In genomic region chr13:109646597-109647232, GRCm38 (mm10) we compare ENCODE assay signal across 15 mouse cellular contexts.
DNase-seq lines count a peak whose midpoint lies in the region; ATAC-seq and TF ChIP-seq lines count a peak whose summit lies in the region.
"Had no signal": no experiment of that assay in that cellular context is flagged by ENCODE, and none has a peak within 500 bp of the region (broad histone marks: within the 10 kb centered on the region; RNA-seq: fewer than 3 reads in every experiment).

No protein-coding gene starts in this region.

- no peak for ATAC-seq in forebrain, embryonic 12.5 days (ENCODE audit: low FRiP score)
- ATAC-seq in forebrain, embryonic 14.5 days: no peak
- no peak for ATAC-seq in midbrain, embryonic 12.5 days (ENCODE audit: low FRiP score, low read depth)
- no peak for ATAC-seq in midbrain, postnatal 0 days (ENCODE audit: low FRiP score)
- no peak for ATAC-seq in embryonic facial prominence, embryonic 11.5 days (replicated peaks; ENCODE audit: insufficient number of reproducible peaks, low FRiP score, low TSS enrichment, low read depth)
- peak; percentile 56 for ATAC-seq in megakaryocyte, adult 5-6 weeks (ENCODE audit: poor library complexity, severe bottlenecking)
- ATAC-seq in forebrain, embryonic 15.5 days (replicated peaks): no peak
- ATAC-seq: intestine, embryonic 15.5 days had no signal

- no peak for DNase-seq in forebrain, embryonic 14.5 days (ENCODE audit: low spot score)
- no peak for DNase-seq in midbrain, postnatal 0 days (ENCODE audit: low spot score)
- peak; percentile 60 for DNase-seq in embryonic facial prominence, embryonic 11.5 days (ENCODE audit: low spot score)
- DNase-seq in kidney, postnatal 25 days: no peak
- DNase-seq: adrenal gland, postnatal 36 days; cerebellum, adult 11 months; heart, adult 11 months had no signal

- 0 out of 2 replicates have a peak overlapping the region, but pooled peaks have one; percentile 3 for H3K27ac ChIP-seq in forebrain, embryonic 12.5 days
- no peak overlapping the region for H3K27ac ChIP-seq in forebrain, embryonic 14.5 days (ENCODE audit: low read depth, low read length)
- H3K27ac ChIP-seq in midbrain, embryonic 12.5 days (replicated peaks): 0 out of 2 replicates have a peak overlapping the region, but pooled peaks have one; percentile 16
- no peak overlapping the region for H3K27ac ChIP-seq in midbrain, postnatal 0 days (ENCODE audit: low read depth, low read length)
- H3K27ac ChIP-seq in embryonic facial prominence, embryonic 11.5 days (replicated peaks; ENCODE audit: low read depth, low read length): no peak overlapping the region
- no peak overlapping the region for H3K27ac ChIP-seq in forebrain, embryonic 15.5 days (replicated peaks)
- H3K27ac ChIP-seq: intestine, embryonic 15.5 days; kidney, postnatal 0 days; limb, embryonic 12.5 days had no signal

- H3K9ac ChIP-seq in forebrain, embryonic 12.5 days: no peak overlapping the region
- no peak overlapping the region for H3K9ac ChIP-seq in forebrain, embryonic 14.5 days (ENCODE audit: low read length)
- no peak overlapping the region for H3K9ac ChIP-seq in midbrain, embryonic 12.5 days (replicated peaks)
- H3K9ac ChIP-seq in midbrain, postnatal 0 days (replicated peaks; ENCODE audit: low read length, poor library complexity, severe bottlenecking): no peak overlapping the region
- no peak overlapping the region for H3K9ac ChIP-seq in embryonic facial prominence, embryonic 11.5 days (replicated peaks; ENCODE audit: low read length)
- no peak overlapping the region for H3K9ac ChIP-seq in forebrain, embryonic 15.5 days (replicated peaks)
- H3K9ac ChIP-seq: intestine, embryonic 15.5 days; limb, embryonic 12.5 days had no signal

- no peak overlapping the region for H3K4me3 ChIP-seq in forebrain, embryonic 12.5 days (replicated peaks)
- H3K4me3 ChIP-seq in forebrain, embryonic 14.5 days (ENCODE audit: low read depth, low read length): no peak overlapping the region
- no peak overlapping the region for H3K4me3 ChIP-seq in midbrain, embryonic 12.5 days
- no peak overlapping the region for H3K4me3 ChIP-seq in midbrain, postnatal 0 days (ENCODE audit: low read depth, low read length)
- H3K4me3 ChIP-seq in embryonic facial prominence, embryonic 11.5 days (ENCODE audit: low read depth, low read length): no peak overlapping the region
- no peak overlapping the region for H3K4me3 ChIP-seq in forebrain, embryonic 15.5 days
- H3K4me3 ChIP-seq: intestine, embryonic 15.5 days; limb, embryonic 12.5 days had no signal

- no peak for TF ChIP-seq CTCF in midbrain, postnatal 0 days (IDR thresholded peaks at IDR 0.05)

- H3K36me3 ChIP-seq in forebrain, embryonic 12.5 days (replicated peaks): no peaks in the 10 kb centered on the region
- no peaks in the 10 kb centered on the region for H3K36me3 ChIP-seq in forebrain, embryonic 14.5 days (ENCODE audit: control insufficient read depth, insufficient read depth, low read length)
- no peaks in the 10 kb centered on the region for H3K36me3 ChIP-seq in midbrain, embryonic 12.5 days
- H3K36me3 ChIP-seq in midbrain, postnatal 0 days (ENCODE audit: insufficient read depth, low read length): no peaks in the 10 kb centered on the region
- no peaks in the 10 kb centered on the region for H3K36me3 ChIP-seq in embryonic facial prominence, embryonic 11.5 days (replicated peaks; ENCODE audit: control insufficient read depth, insufficient read depth, low read depth, low read length)
- H3K36me3 ChIP-seq in forebrain, embryonic 15.5 days: no peaks in the 10 kb centered on the region
- H3K36me3 ChIP-seq: G1E; intestine, embryonic 15.5 days; limb, embryonic 12.5 days had no signal

- H3K27me3 ChIP-seq in forebrain, embryonic 12.5 days: no peaks in the 10 kb centered on the region
- no peaks in the 10 kb centered on the region for H3K27me3 ChIP-seq in forebrain, embryonic 14.5 days (replicated peaks; ENCODE audit: control insufficient read depth, insufficient read depth, low read length)
- no peaks in the 10 kb centered on the region for H3K27me3 ChIP-seq in midbrain, embryonic 12.5 days
- H3K27me3 ChIP-seq in midbrain, postnatal 0 days (ENCODE audit: insufficient read depth, low read length): no peaks in the 10 kb centered on the region
- H3K27me3 ChIP-seq in embryonic facial prominence, embryonic 11.5 days (ENCODE audit: control insufficient read depth, insufficient read depth, low read length): no peaks in the 10 kb centered on the region
- no peaks in the 10 kb centered on the region for H3K27me3 ChIP-seq in forebrain, embryonic 15.5 days
- H3K27me3 ChIP-seq: intestine, embryonic 15.5 days; limb, embryonic 12.5 days had no signal

- H3K9me3 ChIP-seq in forebrain, embryonic 12.5 days: no peaks in the 10 kb centered on the region
- no peaks in the 10 kb centered on the region for H3K9me3 ChIP-seq in forebrain, embryonic 14.5 days (replicated peaks; ENCODE audit: control insufficient read depth, low read length)
- no peaks in the 10 kb centered on the region for H3K9me3 ChIP-seq in midbrain, embryonic 12.5 days
- H3K9me3 ChIP-seq in midbrain, postnatal 0 days (ENCODE audit: low read length): no peaks in the 10 kb centered on the region
- H3K9me3 ChIP-seq in embryonic facial prominence, embryonic 11.5 days (replicated peaks; ENCODE audit: control insufficient read depth, low read length): no peaks in the 10 kb centered on the region
- H3K9me3 ChIP-seq in forebrain, embryonic 15.5 days: no peaks in the 10 kb centered on the region
- H3K9me3 ChIP-seq: G1E; intestine, embryonic 15.5 days; limb, embryonic 12.5 days had no signal

- 72% methylated on average over 11 of the region's 11 CpGs for WGBS in forebrain, embryonic 12.5 days
- WGBS in forebrain, embryonic 14.5 days: 75% methylated on average over 11 of the region's 11 CpGs
- WGBS in midbrain, embryonic 12.5 days: 68% methylated on average over 11 of the region's 11 CpGs
- 67% methylated on average over 11 of the region's 11 CpGs for WGBS in midbrain, postnatal 0 days
- 52% methylated on average over 11 of the region's 11 CpGs for WGBS in embryonic facial prominence, embryonic 11.5 days
- 63% methylated on average over 11 of the region's 11 CpGs for WGBS in forebrain, embryonic 15.5 days

- no peak overlapping the region for H3K4me2 ChIP-seq in forebrain, embryonic 12.5 days
- no peak overlapping the region for H3K4me2 ChIP-seq in forebrain, embryonic 14.5 days (ENCODE audit: low read length)
- H3K4me2 ChIP-seq in midbrain, embryonic 12.5 days (replicated peaks): no peak overlapping the region
- H3K4me2 ChIP-seq in midbrain, postnatal 0 days (ENCODE audit: low read depth, low read length, poor library complexity, severe bottlenecking): no peak overlapping the region
- H3K4me2 ChIP-seq in embryonic facial prominence, embryonic 11.5 days (ENCODE audit: low read depth, low read length): no peak overlapping the region
- no peak overlapping the region for H3K4me2 ChIP-seq in forebrain, embryonic 15.5 days (replicated peaks)
- H3K4me2 ChIP-seq: intestine, embryonic 15.5 days; limb, embryonic 12.5 days had no signal

- H3K4me1 ChIP-seq in forebrain, embryonic 12.5 days: peaks cover 12% of the 10 kb centered on the region
- H3K4me1 ChIP-seq in forebrain, embryonic 14.5 days (ENCODE audit: control insufficient read depth, insufficient read depth, low read length): no peaks in the 10 kb centered on the region; the same call in 1 of the 2 replicates
- no peaks in the 10 kb centered on the region; the same call in 1 of the 2 replicates for H3K4me1 ChIP-seq in midbrain, embryonic 12.5 days
- no peaks in the 10 kb centered on the region for H3K4me1 ChIP-seq in midbrain, postnatal 0 days (ENCODE audit: insufficient read depth, low read length)
- H3K4me1 ChIP-seq in embryonic facial prominence, embryonic 11.5 days (ENCODE audit: control insufficient read depth, insufficient read depth, low read length): peaks cover 3% of the 10 kb centered on the region; the same call in 1 of the 2 replicates
- no peaks in the 10 kb centered on the region; the same call in 1 of the 2 replicates for H3K4me1 ChIP-seq in forebrain, embryonic 15.5 days
- H3K4me1 ChIP-seq: intestine, embryonic 15.5 days had no signal

Comparison
In these comparisons a context has a peak if more than half of its experiments do, and no peak if none do; other contexts are left out.
1. H3K27ac ChIP-seq: peak in forebrain, embryonic 12.5 days (single experiment) and midbrain, embryonic 12.5 days (single experiment); none in forebrain, embryonic 14.5 days (single experiment), midbrain, postnatal 0 days (single experiment), embryonic facial prominence, embryonic 11.5 days (single experiment) and forebrain, embryonic 15.5 days (single experiment).